Mouse (Mus musculus): ENCODE measurements at regions not wholly inside any gene's neighbourhood (a gene's known extent, or its start where the extent isn't known, plus 50 kb on each side); places are given as distances from the start of the nearest gene placed in this dataset.

DNA sequence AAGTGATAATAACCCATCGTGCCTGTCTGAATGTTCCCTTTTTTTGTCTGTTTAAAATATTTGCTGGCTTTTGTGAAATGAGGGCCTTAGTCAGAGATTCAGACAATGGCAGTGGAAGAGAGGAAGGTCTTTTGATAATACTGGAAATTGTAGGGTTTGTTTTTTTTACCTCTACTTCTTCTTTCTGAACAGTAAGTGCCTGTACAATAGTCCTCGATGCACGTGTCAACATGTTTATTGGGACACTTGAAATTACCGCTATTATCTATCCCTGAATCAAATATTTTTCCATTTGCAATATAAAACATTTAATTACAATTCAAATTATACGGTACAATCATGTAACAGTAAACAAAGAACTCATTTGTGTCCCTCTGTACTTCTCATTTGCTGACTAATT lies 733.5 kb downstream of the Fam19a2 start:
- no peak for DNase-seq (ENCODE audit: low read depth, low spot score)

DNA sequence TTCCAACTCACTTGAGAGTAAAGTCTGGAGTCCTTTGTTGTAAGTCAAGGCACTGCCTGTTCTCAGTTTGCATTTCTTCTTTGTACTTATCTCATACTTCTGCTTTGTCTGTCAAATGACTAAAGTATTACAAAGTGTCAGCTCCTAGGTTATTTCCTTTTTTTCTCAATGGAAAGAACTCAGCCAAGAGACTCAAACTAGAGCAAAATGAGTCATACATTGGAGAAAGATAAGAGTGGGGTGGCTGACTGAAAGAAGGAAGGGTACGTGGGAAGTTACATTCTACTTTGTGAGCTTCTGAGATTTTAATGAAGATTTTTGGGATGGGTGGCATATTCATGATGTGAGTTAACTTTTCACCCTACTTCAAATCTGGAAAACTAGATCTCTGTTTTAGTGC lies 735.2 kb downstream of the Fam19a2 start:
- DNase-seq (ENCODE audit: low read depth, low spot score), result no peak

DNA sequence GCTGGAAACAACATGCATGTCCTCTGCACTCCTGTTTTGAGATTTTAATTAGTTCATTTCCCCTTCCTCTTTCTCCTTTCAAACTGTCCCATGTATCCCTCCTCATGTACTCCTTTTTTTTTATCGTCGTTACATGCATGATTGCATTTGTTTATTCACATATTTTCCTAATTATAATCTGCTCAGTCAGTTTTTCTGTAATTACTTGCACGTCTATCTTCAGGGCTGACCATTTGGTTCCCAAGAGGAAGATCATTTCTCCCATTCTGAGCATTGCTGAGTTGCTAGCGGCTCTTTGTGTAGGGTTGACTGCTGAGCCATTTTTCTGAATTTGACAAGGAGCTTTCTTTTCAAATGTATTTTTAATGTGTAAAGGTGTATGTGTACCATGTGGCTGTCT lies 781.2 kb downstream of the Fam19a2 start:
- DNase-seq (ENCODE audit: low read depth, low spot score), result no peak

DNA sequence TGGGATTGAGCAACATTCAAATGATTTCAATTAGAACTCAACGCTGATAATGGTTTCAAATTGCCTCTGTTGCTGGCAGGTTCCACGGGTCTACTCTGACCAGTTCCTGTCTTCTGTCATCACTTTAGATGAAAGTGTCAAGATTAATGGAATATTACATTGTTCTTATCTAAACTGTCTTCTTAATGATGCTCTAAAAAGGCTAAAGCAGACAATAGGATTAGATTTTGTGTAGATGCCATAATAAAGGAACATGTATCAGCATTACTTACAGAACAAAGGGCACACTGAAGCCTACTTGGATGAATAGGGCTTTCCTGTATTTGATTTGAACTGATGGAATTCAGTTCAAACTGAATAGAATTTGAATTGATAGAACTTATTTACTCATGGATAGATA lies 782.0 kb downstream of the Fam19a2 start:
- no peak for DNase-seq (ENCODE audit: low read depth, low spot score)

DNA sequence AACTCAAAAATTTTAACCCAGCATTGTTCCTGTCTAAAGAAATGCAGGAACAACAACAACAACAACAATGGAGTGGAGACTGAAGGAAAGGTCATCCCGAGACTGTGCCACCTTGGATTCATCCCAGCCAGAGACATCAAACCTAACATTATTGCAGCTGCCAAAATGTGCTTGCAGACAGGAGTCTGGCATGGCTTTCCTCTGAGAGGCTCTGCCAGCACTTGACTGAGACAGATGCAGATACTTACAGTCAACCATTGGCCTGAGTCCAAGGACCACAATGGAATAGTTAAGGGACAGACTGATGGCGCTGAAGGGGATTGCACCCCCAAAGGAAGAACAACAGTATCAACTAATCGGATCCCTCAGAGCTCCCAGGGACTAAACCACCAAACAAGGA lies 819.0 kb downstream of the Fam19a2 start:
- no peak for DNase-seq (ENCODE audit: low read depth, low spot score)

DNA sequence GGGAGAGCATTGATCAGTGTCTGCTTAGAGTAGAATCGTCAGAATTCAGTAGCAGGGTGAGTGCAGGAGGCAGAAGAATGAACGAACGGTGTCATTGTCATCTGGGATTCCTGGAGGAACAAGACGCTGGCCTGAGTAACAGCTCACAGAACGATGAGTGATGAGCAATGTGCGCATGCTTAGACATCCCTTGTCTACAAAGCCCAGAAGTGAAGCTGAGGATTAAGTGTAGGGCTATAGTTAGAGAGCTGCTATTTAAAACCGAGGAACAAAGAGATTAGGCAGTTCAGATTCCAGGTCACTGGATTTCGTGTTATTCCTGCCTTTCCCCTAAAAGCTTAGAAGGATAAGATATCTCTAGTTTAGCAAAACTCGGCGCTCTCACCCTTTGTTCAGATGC lies 826.8 kb downstream of the Fam19a2 start:
- DNase-seq (ENCODE audit: low read depth, low spot score), result no peak

DNA sequence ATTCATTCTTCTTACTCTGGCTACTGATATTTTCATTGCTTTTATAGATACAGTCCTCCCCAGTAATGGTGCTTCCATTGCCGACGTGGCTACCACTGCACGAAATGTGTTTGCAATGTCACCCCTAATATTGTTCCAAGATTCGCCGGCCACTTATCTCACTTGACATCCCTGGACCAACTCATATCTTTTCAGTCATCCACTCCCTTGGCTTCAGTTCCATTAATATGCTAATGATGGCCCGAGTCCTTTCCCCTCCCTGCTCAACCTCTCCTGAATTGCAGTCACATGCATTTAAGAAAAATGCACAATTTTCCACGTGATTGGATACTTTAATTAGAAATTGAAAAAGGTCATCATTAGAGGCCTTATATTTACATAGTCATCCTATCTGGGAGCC lies 827.6 kb downstream of the Fam19a2 start:
- DNase-seq (ENCODE audit: low read depth, low spot score), result no peak

DNA sequence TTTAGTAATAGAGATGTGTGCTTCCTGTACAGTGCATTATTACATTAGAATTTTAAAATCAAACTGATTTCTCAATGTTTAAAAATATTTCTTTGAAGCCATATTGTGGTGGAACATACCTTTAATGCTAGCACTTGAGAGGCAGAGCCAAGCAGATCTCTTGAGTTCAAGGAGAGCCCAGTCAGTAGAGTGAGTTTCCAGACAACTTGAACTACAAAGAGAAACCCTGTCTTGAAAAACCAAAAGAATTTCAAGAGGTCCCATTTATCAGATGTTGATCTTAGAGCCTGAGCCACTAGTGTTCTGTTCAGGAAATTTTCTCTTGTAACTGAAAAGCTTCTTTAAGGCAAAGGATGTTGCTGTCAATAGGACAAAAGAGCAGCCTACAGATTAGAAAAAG lies 855.8 kb downstream of the Fam19a2 start:
- no peak for DNase-seq (ENCODE audit: low read depth, low spot score)

DNA sequence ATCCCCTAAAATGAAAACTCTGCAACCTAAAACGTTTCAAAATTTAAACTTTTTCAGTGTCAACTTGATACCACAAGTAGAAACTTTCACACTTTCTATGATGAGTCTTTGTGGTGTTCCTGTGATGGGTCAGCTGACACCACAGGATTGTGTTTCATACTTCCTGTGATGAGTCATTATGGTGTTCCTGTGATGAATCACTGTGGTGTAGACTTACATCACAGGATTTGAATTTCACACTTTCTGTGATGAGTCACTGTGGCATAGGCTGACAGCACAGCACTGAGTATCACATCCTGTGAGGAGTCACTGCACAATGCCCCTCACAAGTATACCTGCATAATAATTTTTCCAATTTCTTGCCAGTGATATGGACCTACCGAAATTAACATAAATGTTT lies 874.7 kb downstream of the Fam19a2 start:
- DNase-seq (ENCODE audit: low read depth, low spot score), result peak; percentile 27

DNA sequence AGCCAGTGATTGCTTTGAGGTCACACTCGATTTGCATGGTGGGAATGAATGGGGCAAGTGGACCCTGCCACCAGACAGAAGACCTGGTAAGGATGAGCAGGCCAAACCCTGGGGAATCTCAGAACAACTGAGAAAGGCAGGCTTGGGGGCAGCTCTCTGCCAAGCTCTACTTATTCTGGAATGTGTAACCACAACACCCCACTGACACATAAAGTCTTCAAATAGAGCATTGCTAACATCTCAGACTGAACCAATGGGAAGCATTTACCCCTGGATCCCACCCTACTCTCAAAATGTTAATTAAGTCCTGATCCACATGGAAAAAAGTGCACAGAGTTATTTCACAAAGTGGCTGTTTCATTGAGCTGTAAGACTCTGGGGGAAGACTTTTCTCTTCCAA lies 878.5 kb downstream of the Fam19a2 start:
- no peak for DNase-seq (ENCODE audit: low read depth, low spot score)

DNA sequence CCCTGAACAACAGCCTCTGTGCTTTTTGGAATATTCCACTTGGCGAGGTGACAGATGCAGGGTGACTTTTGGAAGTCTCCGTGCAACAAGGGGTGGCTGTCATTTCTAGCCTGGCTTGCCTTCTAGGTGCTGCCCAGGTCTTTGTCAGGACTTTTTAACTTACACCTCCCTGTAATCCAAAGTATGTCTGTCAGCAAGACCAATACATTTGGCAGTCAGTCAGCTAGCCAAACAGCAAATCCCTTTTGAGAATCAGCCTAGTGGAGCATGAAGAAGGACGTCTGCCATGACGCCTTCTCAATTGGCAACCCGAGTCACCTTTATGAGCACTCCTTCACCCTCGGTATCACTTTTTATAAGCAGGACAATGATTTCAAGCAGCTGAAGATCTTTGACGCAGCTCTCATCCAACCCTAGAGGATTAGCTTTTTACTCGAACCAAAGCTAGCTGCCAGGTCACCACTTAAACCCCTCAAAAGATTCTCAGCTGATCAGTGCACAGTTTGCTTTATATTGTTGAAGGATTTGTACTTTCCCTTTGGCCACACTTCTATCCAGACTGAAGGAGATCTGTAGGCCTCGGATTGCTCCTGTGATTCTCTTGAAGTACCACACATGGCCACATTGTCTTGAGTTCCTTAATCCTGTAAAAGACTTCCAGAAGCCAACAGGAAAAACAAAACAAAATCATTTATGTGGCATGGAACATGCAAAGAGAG lies 883.1 kb downstream of the Fam19a2 start:
- DNase-seq (ENCODE audit: low read depth, low spot score), result no peak

DNA sequence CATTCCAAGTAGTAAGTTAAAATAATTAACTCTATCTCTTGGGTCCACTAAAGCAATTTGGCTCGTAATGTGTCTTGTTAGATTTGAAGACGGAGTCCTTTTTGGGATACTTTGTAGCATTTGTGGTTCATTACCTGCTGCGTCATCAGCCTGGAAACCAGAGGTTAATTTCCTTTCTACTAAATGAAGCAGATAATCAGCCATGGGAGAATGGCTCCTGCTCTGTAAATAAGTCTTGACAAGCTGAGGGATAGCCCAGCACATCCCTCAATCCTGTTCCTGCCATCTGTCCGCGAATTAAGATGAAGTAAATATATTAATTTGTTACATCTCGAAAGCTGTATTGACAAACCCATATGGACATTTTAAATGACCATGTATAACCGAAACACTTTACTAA lies 899.6 kb downstream of the Fam19a2 start:
- no peak for DNase-seq (ENCODE audit: low read depth, low spot score)

DNA sequence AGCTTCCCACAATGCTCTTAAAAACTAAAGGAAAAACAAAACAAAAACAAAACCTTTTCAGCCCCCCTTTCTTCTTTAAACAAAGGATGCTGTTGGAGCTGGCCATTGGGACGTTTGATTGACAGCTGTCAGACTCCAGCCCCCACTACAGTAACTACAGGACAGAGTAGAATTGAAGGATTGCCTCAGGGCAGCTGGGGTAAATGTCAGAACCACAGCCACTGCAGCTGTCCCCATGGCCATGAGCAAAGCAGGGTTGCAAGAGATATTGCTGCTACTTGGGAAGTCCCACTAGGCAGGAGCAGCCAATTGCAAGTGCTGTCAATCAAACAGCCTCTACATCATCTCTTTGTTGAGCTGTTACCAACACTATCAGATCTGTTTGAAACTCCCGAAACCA lies 911.8 kb downstream of the Fam19a2 start:
- no peak for DNase-seq (ENCODE audit: low read depth, low spot score)

DNA sequence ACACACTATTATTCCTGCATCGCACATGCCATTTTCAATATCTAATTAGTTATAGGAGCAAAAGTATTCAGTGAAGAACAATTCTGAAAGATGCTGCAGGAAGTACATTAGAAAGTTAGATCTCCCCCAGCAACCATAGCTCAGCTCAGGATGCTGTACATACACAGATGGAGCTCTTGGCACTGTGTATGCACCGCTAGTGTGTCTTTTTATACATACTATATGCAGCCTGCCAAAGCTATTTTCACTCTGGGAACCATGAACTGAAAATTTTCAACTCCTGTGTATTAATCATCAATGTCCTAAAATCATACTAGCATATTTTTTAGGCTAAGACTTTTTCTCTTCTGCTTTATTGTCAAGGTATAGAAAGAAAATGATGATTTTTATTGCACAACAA lies 944.5 kb downstream of the Fam19a2 start:
- no peak for DNase-seq (ENCODE audit: low read depth, low spot score)

DNA sequence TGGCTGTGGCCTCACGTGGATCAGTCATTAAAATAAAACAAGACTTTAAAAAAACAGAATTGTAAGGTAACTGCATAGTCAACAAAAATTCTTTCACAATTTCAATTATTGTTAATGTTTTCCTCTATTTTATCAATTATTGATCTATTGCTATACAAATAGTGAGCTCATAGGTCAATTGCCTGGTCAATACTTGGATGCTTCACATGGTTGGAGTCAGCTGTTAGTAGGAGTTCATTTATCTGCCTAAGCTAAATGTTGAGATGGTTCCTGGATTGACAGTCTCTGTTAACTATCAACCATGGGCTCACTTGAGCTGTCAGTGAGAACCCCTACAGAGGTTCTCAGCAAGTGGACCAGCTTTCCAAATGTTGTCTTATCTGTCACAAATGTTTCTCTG lies 955.7 kb downstream of the Fam19a2 start:
- DNase-seq (ENCODE audit: low read depth, low spot score), result no peak

DNA sequence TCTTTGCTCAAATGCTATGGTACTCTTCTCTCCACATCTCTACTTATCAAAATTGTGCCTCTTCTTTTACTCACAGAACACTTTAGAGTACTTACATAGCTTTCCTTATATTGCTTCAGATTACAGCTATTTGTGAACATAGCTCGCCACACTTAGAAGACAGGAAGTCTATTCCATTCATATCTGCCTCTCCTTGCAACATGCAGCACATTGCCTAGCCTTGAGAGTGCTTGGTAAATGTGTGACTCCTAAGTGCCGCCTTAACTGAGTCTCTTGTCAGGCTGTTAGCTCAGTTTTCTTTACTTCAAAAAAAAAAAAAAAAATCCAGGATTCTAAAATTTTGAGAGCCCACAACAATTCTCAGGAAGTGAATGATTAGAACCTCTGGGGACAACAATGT lies 958.3 kb downstream of the Fam19a2 start:
- no peak for DNase-seq (ENCODE audit: low read depth, low spot score)

DNA sequence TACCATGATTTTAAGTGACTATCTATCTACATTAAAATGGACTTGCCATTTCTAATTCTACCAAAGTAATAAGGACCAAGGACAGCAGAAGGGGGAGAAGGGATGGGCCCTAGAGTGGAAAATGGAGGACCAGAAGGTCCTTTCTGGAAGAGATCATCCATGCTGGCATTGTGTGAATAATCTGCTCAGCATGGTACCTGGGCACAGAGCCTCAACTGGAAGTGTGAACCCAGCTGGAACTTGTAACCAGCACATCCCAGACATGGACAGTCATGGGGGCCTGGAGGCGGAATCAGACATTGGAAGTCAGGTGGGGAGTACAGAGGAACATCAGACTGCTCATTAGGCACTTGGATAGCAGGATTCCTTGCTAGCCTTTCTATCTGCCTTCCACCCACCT lies 963.3 kb downstream of the Fam19a2 start:
- no peak for DNase-seq (ENCODE audit: low read depth, low spot score)

DNA sequence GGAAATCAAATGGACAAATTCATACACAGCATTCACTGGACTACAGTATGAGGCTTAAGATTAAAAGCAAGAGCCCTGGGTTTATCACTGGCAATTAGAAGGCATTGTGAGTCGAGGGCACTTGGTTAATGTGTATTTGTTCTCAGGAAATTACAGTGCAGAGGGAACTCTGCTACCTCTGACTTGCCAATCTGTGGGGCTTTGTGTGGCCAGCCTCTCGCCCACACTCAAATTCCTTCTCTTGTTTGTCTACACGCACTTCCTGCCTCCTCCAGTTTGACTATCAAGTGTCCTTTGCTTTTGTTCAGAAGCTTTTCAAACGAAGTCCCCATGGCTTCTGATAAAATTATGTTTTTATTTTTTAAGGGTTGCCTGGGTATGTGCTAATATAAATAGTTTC lies 985.6 kb downstream of the Fam19a2 start:
- DNase-seq (ENCODE audit: low read depth, low spot score), result no peak

DNA sequence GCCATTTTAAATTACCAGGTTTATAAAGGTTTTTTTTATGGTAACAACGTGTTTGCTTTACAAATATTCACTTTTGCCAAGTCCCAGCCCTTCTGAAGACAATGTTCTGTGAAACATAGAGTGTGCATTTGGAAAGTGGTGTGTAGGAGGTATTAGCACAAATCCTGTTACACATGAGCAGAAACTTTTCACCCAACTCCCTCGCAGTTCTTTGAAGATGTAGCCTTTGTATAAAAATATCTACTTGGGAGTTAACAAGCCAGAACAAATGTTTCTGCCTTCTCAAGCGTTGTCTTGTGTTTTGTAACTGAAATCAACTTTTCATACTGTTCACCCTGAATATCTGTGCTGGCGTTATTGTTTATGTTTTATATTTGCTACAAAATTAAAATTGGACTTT lies 986.2 kb downstream of the Fam19a2 start:
- no peak for DNase-seq (ENCODE audit: low read depth, low spot score)

DNA sequence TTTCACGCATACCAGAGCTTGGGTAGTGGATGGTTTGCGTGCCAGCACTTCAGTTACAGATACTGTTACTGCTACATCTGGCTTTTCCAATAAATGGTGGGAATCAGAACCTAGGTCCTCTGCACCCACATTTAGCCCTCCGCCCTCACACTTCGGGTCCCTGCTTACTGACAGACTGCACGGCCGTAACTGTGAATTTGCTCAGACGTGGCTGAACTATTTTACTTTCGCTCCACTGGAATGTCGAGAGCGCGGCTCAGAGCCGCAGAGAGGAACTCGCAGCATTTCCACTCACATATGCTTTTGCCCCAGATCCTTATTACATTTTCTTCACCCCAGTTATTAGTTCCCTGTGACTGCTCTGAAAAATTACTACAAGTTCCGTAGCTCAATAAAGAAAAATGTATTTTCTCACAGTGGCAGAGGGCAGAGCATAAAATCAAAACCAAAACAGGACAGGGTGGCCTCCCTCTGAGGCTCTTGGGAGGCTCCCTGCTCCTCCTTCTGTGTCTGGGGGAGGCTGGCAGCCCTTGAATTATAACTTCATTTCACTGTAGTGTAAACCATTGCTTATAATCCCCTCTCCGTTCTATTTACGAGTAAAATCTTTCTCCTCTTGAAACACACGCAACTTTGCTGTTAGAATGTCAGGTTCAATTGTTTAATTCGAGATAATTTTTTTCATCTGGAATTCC lies 1024.7 kb downstream of the Fam19a2 start:
- DNase-seq (ENCODE audit: low read depth, low spot score), result no peak

DNA sequence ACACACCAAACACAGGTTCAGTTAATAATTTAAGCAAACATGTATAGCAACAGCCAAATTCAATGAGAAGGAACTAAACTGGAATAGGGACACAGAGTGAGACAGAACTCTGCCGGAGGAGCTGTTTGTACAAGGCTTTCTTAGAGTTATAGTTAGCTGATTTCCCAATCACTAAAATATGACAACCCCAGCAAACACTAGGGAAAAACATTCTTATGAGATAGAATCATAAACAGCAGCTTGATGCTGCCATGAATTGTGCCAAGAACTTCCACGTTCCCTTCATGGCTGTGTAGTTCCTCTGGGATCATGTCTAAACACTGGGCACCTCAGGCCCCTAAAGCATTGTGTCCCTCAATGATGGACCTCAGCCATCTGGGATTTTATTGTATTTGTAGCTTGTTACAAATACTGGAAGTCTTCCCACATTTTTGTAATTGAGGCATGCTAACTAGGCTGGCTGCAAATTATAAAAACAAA lies 1033.4 kb downstream of the Fam19a2 start:
- DNase-seq (ENCODE audit: low read depth, low spot score), result no peak

DNA sequence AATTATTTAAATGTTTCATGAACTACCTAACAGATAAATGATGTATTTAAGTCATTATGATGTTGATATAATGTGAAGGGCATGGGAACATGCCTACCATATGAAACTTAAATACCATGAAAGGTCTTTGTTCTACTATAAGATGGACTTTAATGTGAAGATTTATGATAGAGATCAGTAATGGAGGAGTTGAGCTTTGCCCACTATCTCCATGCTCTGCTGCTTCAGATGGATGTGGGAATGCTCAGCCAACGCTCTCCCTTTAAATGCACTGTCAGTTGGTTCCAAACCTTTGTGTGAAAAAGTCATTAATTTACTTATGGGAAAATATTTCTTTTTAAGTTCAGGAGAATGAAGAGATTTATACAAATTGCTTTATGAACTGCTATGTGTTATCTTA lies 1040.9 kb downstream of the Fam19a2 start:
- no peak for DNase-seq (ENCODE audit: low read depth, low spot score)

DNA sequence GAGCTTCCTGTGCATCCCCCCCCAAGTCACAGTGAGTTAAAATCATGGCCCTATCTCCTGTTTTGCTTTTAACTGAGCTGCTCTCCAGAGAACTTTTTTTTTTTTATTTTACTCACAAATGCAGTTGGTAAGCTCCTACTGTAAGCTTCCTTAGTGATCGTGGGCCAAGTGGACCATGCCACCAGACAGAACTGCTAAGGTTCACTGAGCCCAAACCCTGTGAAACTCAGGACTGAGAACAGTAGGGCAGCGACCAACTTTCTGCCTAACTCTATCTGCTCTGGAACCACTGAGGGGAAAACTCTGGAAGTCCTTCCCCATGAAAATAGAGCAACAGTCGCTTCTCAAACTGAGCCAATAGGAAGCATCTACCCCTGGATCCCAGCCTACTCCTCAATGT lies 1041.8 kb downstream of the Fam19a2 start:
- no peak for DNase-seq (ENCODE audit: low read depth, low spot score)

DNA sequence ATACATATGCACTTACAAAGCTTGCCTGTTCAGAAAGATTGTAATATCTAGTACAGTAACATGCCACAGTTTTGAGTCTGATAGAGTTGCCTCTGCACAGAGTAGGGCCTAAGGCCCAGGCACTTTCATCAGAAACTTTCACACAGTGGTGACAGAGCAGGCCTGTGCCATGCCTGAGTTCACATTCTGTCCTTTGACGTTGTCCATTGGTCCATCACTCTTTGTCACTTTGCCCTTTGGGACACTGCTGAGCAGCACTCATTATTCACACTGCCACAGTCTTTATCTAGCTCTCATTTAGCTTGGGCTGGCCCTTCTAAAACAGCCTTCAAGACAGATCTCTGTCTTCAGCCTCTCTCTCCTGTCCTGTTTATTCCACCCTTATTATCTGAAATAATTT lies 1055.0 kb downstream of the Fam19a2 start:
- no peak for DNase-seq (ENCODE audit: low read depth, low spot score)
